Mouse (Mus musculus): ENCODE data around the gene Ubtd1.

GRCm38 (mm10) chr19:42001253-42001980, 19.9 kb downstream of the Ubtd1 start:
- TF ChIP-seq CTCF (IDR thresholded peaks at IDR 0.05; ENCODE audit: extremely low read depth, insufficient read length, insufficient replicate concordance, low read depth, low read length) (no peak), POLR2A (IDR thresholded peaks at IDR 0.05; ENCODE audit: low read depth, low read length) (no peak)

All from small intestine, adult 2 months (tissue).